Mouse (Mus musculus) cortical plate, adult 2 months (tissue): Measurements from ENCODE around the gene Snx33.

Experiments used
- CTCF ChIP-seq: fragments of 200-500 bp; IDR thresholded peaks from 2 replicates; pipeline ENCODE4 v1.5.1; 2011; ENCODE audit warnings: mild to moderate bottlenecking, control low read depth, low read length; ENCODE audit not compliant: insufficient read depth; ENCODE audit errors: extremely low read depth
- POLR2A ChIP-seq: fragments of 200-500 bp; IDR thresholded peaks from 2 replicates; pipeline ENCODE4 v1.6.1; 2011; ENCODE audit warnings: mild to moderate bottlenecking, low read length, control low read depth; ENCODE audit not compliant: insufficient read depth; ENCODE audit errors: extremely low read depth

- TF ChIP-seq CTCF (no peak), POLR2A (no peak)
These were observed 10.2 kb upstream of the Snx33 start for GRCm38 (mm10) chr9:56938374-56938773.
